Mouse (Mus musculus): ENCODE measurements at regions not wholly inside any gene's neighbourhood (a gene's known extent, or its start where the extent isn't known, plus 50 kb on each side); places are given as distances from the start of the nearest gene placed in this dataset.

GRCm38 (mm10) chr9:52841105-52841504, 161.5 kb upstream of the AI593442 start:
- DNase-seq: no peak

DNA sequence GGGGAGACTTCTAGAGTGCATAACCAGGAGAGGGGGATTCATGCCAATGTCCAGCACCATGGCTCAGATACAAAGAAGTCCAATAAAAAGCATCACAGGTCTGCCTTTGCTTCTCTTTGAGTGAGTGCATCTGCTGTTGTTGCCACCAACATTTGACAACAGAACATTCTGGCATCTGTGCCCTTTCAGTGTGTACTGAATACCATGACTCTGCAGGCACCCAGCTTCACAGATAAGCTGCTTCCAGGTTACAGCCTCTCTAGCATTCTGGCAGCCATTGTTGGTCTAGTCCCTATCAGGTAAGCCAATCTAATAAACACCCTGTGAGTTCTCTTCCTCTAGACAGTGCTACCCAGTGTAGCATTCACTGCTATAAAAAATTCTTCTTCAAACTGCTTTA, 160.4 kb upstream of the AI593442 start:
- DNase-seq: no peak

GRCm38 (mm10) chr9:52836151-52836630, 156.6 kb upstream of the AI593442 start:
- no peak for DNase-seq

DNA sequence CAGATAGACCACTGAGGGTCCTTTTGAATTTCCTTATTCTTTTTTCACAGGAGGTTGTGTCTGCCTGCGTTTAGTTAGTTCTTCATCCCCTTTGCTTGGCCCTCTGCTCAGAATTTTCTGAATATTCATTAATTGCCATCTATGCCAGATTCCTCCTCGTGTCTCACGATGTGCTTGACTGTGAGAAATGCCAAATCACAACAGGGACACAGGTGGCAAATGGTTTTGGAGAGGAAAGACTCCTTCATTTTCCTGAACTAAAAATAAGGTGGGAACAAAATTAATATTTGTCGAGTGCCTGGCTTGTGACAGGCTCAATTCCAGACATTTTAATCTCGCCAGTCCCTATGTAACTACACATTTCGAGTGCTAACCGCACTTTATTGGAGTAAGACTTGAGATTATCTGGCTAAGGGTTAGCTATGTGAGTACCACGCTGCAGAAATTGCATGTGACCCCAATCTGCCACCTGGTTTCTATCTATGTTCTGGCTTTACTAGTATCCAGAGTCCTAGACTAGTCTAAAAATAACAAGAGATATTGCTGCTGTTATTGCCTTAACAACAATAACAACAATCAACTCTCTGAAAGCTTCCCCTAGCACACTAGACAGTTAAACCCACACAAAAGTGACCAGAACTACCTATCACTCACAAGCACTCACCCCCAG, 156.0 kb upstream of the AI593442 start:
- no peak for DNase-seq

DNA sequence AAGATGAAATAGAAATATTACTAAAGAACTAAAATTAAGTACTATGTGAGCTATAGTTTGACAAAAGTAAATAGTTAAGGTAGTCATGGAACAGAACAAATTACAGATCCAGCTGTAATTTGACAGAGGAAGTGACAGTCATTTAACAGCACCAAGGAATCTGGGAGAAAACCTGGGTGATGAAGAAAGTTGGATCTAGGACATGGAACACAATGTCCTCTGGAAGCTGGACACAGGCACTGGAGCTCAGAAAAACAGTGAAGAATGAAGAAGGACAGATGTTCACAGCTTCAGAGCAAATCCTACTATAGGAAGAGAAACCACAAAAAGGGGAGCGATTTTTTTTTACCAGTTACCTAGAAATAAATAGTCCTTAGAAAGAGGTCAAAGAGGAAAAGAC, 147.2 kb upstream of the AI593442 start:
- DNase-seq: no peak

GRCm38 (mm10) chr9:52816309-52816708, 136.7 kb upstream of the AI593442 start:
- DNase-seq: no peak

GRCm38 (mm10) chr9:52802969-52803368, 123.4 kb upstream of the AI593442 start:
- DNase-seq: no peak

DNA sequence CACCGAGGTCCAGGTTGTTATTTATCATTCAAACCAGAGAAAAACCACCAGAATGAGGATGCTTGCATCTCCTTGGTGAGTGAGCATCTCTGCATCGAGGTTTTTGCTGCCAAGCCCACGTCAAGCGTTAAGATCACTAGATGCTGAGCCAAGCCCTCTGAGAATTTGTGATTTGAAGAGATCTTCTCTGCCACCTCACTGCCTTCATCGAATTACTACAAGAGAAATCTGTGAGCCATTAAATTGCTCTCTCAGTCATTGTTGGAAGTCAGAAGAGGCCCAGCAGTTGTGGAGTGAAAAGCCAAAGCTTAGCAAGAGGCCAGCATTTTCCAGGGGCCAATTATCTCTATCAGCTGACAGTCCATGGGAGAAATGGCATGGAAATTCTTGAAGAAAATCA, 122.2 kb upstream of the AI593442 start:
- DNase-seq: no peak

- DNase-seq: no peak
These were observed 120.9 kb upstream of the AI593442 start for GRCm38 (mm10) chr9:52800476-52800875.

GRCm38 (mm10) chr9:52792596-52792995, 113.0 kb upstream of the AI593442 start:
- no peak for DNase-seq

GRCm38 (mm10) chr9:52782520-52782919, 102.9 kb upstream of the AI593442 start:
- DNase-seq: no peak

GRCm38 (mm10) chr9:52776542-52776941, 97.0 kb upstream of the AI593442 start:
- no peak for DNase-seq

GRCm38 (mm10) chr9:52775232-52775631, 95.7 kb upstream of the AI593442 start:
- no peak for DNase-seq

GRCm38 (mm10) chr9:52768056-52768455, 88.5 kb upstream of the AI593442 start:
- no peak for DNase-seq

GRCm38 (mm10) chr9:52765809-52766208, 86.2 kb upstream of the AI593442 start:
- DNase-seq: no peak

GRCm38 (mm10) chr9:52762836-52763235, 83.3 kb upstream of the AI593442 start:
- no peak for DNase-seq

DNA sequence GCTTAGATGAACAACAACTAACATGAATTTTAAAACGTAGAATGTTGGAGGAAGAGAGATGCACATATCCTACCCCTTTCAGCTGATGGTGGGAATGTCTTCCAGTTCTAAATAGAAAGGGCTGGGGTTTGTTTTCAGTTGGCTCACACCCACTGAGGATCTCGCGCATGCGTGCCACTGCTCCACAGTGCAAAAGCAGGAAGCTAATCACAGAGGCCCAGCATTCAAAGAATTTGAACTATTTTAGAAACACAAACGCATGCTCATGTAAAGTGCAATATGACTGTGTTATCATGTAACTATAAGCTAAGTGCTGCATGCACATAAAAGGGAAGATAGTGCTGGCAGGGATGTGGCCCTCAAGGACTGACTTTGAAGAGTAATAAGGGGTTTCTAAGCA, 81.7 kb upstream of the AI593442 start:
- DNase-seq: no peak

GRCm38 (mm10) chr9:52748366-52748765, 68.8 kb upstream of the AI593442 start:
- DNase-seq: no peak

DNA sequence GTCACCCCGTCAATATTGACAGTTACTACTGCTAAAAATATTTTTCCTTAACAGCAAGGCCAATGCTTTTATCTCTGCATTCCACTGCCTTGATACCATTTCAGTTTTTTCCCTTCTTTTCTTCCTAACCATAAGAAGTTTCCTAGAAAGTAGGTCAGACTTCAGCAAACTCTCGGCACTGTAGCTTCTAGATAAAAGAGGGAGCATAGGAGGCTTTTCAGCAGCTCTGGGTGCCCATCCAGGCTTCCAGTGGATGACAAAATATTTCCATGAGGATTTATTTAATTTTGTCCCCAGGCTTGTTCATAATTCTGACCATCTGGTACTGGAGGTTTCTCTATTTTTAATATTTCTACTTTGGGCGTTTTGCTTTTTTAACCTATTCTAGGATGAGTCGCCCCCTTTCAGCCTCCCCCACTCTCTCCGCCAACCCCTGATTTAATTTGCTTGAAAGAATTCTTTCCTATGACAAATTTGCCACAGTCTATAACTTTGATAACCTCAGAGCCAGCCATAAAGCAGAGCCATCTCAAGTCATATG, 59.0 kb upstream of the AI593442 start:
- no peak for DNase-seq
